Mouse (Mus musculus) midbrain, embryonic 10.5 days (tissue): ENCODE data around the gene Parp9. TPM values are rescaled to one million over a fixed set of nuclear protein-coding genes. Genes with fewer than 3 reads are reported as not detected.
"Not testable (repeated sequence)": the region's sequence is repeated elsewhere in the genome, so short reads cannot be mapped to it uniquely, and the experiment has no call there.

Experiments used
- DNase-seq: peaks from one replicate; pipeline ENCODE4 v3.0.0-alpha.2; 2017; ENCODE audit warnings: low spot score
- H3K27ac ChIP-seq: fragments of 300-500 bp; sonication (generic); replicated peaks from 2 replicates; pipeline ENCODE4 v1.5.1; 2016; ENCODE audit warnings: mild to moderate bottlenecking
- H3K27me3 ChIP-seq: fragments of 300-500 bp; sonication (generic); 2 replicates; pipeline ENCODE4 v1.6.1; 2016; ENCODE audit warnings: low read depth, mild to moderate bottlenecking; ENCODE audit not compliant: poor library complexity, severe bottlenecking
- H3K36me3 ChIP-seq: fragments of 300-500 bp; sonication (generic); 2 replicates; pipeline ENCODE4 v1.6.1; 2016; ENCODE audit warnings: mild to moderate bottlenecking, moderate library complexity
- H3K4me1 ChIP-seq: fragments of 300-500 bp; sonication (generic); 2 replicates; pipeline ENCODE4 v1.6.1; 2016
- H3K4me3 ChIP-seq: fragments of 300-500 bp; sonication (generic); 2 replicates; pipeline ENCODE4 v1.5.1; 2016; ENCODE audit warnings: mild to moderate bottlenecking, moderate library complexity
- H3K9me3 ChIP-seq: fragments of 300-500 bp; sonication (generic); replicated peaks from 2 replicates; pipeline ENCODE4 v1.6.1; 2016; ENCODE audit warnings: mild to moderate bottlenecking
- WGBS: fragments of 180-500 bp; shearing (Covaris S2); methylation state at CpG from one replicate; pipeline ENCODE4 v1.1.7; 2016; 5-methylcytosine and 5-hydroxymethylcytosine counted together
- polyA plus RNA-seq: library from polyadenylated mRNA; unstranded; fragments of >200 nt; fragmentation: Nextera tagmentation; extraction: Ambion mirVana; gene quantifications from 2 replicates; pipeline ENCODE4 v1.2.1, GENCODE M21; 2016

Gene Parp9
- polyA plus RNA-seq, 1 experiment from 2014 or later: 2.1 TPM

DNA sequence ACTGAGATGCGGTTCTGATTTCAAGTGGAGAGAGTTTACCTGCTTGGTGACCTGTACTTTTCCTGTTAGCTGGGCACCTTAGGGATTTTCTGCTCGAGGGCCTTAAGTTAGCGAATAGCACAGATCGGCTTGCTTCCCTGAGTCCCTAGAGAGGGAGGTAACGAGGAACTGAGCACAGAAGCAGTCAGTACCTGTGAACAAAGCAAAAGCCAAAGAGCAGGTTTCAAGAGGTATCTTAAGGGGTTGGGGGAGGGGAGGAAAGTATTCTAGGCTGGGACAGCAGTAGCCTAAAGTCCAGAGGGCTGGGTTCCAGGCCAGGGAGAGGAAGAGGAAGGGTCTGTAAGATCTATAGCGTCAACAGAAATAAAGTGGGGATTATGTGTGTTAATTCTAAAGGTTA, 991 bp downstream of the Parp9 start:
- peaks cover 31% of the 10 kb centered on the region for H3K27me3 ChIP-seq
- WGBS: 5% methylated on average over 6 of the region's 6 CpGs
- H3K36me3 ChIP-seq: no peaks in the 10 kb centered on the region
- H3K4me3 ChIP-seq: peak overlapping the region; percentile 75
- H3K27ac ChIP-seq: peak overlapping the region; percentile 84; the same call in 1 of the 2 replicates
- H3K4me1 ChIP-seq: peaks cover 15% of the 10 kb centered on the region
- no peak for DNase-seq
- no peaks in the 10 kb centered on the region for H3K9me3 ChIP-seq

DNA sequence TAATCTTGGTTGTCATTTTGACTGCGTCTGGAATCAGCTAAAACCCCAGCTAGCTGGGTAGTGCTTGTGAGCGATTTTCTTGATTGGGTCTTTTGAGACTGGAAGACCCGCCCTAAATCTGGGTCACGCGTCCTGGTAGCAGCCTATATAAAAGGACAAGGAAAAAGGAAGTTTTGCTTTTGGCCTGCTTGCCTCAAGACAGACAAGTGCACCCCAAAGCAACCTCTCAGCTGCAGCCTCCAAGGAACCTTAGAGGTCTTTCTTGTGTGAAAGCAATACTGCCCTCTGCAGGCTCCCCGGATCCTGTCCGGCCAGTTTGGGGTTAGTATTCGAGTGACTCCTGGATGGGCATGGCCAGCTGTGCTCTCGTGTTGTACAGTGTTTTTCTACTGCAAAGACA, 1.4 kb downstream of the Parp9 start:
- Histone ChIP-seq H3K27ac (no peak overlapping the region), H3K36me3 (no peaks in the 10 kb centered on the region), H3K4me3 (peak overlapping the region; percentile 75), H3K27me3 (peaks cover 31% of the 10 kb centered on the region), H3K4me1 (peaks cover 15% of the 10 kb centered on the region), H3K9me3 (no peaks in the 10 kb centered on the region)
- DNase-seq: peak; percentile 66
- 15% methylated on average over 9 of the region's 9 CpGs for WGBS

DNA sequence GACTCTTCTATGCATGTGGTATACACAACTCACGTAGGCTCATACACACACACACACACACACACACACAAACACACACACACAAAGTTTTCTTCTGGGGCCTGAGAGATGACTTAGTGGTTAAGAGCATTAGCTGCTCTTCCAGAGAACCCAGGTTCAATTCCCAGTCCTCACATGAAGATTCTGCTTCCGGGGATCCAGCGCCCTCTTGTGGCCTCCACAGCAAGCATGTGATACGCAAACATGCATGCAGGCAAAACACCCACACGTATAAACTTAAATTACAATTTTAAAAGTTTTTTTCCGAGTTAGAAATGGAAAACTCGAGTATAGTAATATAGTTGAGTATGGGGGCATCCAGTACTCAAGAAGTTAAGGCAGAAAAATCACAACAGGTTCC, 3.1 kb downstream of the Parp9 start:
- no peak overlapping the region for H3K4me3 ChIP-seq
- no peak overlapping the region for H3K27ac ChIP-seq
- H3K9me3 ChIP-seq: no peaks in the 10 kb centered on the region
- WGBS: 82% methylated on average over 7 of the region's 7 CpGs
- H3K4me1 ChIP-seq: peaks cover 15% of the 10 kb centered on the region
- H3K27me3 ChIP-seq: peaks cover 31% of the 10 kb centered on the region
- DNase-seq: no peak
- H3K36me3 ChIP-seq: no peaks in the 10 kb centered on the region

DNA sequence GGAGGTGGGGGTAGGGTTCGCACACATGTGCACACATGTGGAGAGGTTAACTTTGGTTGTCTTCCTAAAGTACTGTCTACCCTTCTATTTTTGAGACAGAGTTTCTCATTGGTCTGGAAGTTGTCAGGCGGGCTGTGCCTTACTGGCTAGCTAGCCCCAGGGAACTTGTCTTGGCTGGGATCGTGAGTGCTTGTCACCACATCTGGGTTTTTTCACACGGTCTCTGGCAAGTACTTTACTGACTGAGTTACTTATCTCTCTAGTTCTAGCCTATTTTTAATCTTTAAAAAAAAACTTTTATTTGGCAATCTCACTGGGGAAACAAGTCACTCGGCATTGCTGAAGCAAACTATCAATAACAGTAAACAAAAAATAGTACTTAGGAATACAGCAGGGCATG, 11.0 kb downstream of the Parp9 start:
- H3K4me3 ChIP-seq: no peak overlapping the region
- DNase-seq: no peak
- no peaks in the 10 kb centered on the region for H3K27me3 ChIP-seq
- no peak overlapping the region for H3K27ac ChIP-seq
- H3K36me3 ChIP-seq: no peaks in the 10 kb centered on the region
- no peaks in the 10 kb centered on the region for H3K4me1 ChIP-seq
- 92% methylated on average over 5 of the region's 5 CpGs for WGBS
- H3K9me3 ChIP-seq: no peaks in the 10 kb centered on the region

DNA sequence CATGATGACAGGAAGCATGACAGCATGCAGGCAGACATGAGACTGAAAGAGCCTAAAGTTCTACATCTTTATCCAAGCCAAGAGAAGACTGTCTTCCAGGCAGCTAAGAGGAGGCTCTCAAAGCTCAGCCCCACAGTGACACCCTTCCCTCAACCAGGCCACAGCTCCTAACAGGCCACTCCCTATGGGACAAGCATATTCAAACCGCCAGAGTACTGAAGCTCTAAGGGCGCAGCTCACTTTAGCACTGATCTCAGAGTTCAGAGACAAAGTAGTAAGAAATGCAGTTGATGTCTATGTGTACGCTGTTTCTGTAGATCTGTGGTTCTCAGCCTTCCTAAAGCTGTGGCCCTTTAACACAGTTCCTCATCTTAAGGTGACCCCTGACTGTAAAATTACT, 12.9 kb downstream of the Parp9 start:
- Histone ChIP-seq H3K4me1 (no peaks in the 10 kb centered on the region), H3K27me3 (no peaks in the 10 kb centered on the region), H3K4me3 (no peak overlapping the region), H3K27ac (no peak overlapping the region), H3K36me3 (no peaks in the 10 kb centered on the region), H3K9me3 (no peaks in the 10 kb centered on the region)
- DNase-seq: no peak
- WGBS: 89% methylated on average over 3 of the region's 3 CpGs

DNA sequence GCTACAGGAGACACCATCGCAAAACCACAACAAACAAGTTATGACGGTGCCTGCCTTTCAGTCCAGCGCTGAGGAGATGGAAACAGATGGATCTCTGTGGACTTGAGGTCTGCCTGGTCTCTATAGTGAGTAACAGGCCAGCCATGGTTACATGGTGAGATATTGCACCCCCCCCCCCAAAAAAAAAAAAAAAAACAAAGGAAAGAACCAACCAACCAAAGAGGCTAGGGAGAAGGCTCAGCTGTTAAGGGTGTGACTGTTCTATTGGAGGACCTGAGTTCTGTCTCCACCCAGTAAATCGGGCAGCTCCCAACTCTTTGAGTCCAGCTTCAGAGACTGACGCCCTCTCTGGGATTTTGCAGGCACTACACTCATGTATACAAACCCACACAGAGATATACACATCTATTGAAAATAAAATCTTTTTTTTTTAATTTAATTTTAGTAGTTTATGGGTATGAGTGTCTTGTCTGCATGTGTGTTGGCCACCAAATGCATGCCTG, 14.4 kb downstream of the Parp9 start:
- Histone ChIP-seq H3K27me3 (no peaks in the 10 kb centered on the region), H3K4me1 (no peaks in the 10 kb centered on the region), H3K4me3 (no peak overlapping the region), H3K9me3 (no peaks in the 10 kb centered on the region), H3K36me3 (no peaks in the 10 kb centered on the region), H3K27ac (no peak overlapping the region)
- DNase-seq: no peak
- 96% methylated on average over 5 of the region's 5 CpGs for WGBS

DNA sequence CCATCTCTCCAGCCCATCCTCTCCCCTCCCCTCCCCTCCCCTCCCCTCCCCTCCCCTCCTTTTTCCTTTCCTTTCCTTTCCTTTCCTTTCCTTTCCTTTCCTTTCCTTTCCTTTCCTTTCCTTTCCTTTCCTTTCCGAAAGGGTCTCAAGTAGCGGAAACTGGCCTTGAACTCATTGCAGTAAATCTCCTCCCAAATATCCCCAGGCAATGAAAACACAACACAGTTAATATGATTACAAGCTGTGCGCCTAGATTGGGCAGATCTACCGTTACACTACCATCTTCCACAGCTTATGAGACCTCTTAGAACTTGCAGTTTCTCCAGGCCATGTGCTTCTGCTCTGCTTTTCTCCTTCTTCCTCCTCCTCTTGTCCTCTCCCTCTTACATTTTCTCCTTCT, 27.7 kb downstream of the Parp9 start:
- not testable (repeated sequence) for DNase-seq, H3K4me3 ChIP-seq, H3K36me3 ChIP-seq, H3K9me3 ChIP-seq, H3K4me1 ChIP-seq, H3K27me3 ChIP-seq, H3K27ac ChIP-seq
- 90% methylated on average over 3 of the region's 4 CpGs for WGBS

DNA sequence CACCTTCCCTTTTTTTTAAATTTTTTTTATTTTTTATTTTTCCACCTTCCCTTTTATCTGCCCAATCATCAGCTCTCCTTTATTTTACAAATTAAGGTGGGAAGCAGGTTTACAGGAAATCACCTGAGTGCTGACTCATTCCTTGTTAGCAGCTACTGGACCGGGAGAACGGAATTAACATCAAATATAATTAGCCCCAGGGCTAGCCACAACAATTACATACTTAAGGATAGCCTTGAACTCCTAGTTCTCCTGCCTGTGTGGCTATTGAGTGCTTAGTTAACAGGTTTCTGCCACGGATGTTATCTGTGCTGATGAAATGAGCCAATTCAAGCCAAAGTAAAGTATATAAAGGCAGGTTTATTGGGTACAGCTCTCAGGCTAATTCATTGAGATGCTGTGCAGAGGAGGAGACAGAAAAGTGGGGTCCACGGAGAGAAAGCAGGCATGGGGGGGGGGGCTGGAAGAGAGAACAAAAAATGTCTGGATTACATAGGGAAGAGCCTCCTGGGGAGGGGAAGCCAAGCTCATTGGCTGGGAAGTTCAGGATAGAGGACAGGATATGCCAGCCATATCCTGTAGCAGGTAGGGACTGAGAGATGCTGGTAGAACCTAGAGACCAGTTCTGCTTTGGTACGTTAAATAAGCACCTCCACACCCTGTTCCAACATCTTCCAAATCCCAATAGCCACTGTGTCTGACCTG, 28.3 kb downstream of the Parp9 start:
- WGBS: 69% methylated on average over 5 of the region's 5 CpGs
- no peak for DNase-seq
- H3K4me1 ChIP-seq: 0 out of 2 replicates have a peak, but pooled peaks cover 3% of the 10 kb centered on the region
- no peaks in the 10 kb centered on the region for H3K9me3 ChIP-seq
- H3K4me3 ChIP-seq: no peak overlapping the region
- no peak overlapping the region for H3K27ac ChIP-seq
- H3K27me3 ChIP-seq: no peaks in the 10 kb centered on the region
- no peaks in the 10 kb centered on the region for H3K36me3 ChIP-seq

DNA sequence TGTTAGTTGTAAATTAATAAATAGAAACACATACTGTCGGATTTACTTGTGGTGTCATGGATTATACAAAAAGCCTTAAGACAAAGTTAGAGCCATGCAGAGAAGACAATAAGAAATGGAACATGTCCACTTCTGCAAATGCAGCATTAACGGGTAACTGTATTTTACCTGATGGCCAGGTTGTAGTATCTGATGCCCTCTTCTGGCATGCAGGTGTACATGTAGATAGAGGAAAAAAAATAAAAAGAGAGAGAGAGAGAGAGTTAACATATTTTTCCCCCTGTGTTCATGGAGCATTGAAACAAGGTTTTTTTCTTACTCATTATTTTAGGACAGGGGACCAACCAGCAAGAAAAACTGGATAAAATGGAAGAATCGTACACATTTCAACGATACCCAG, 29.0 kb downstream of the Parp9 start:
- H3K27me3 ChIP-seq: no peaks in the 10 kb centered on the region
- H3K27ac ChIP-seq: no peak overlapping the region
- DNase-seq: no peak
- H3K4me1 ChIP-seq: 0 out of 2 replicates have a peak, but pooled peaks cover 3% of the 10 kb centered on the region
- 90% methylated on average over 4 of the region's 4 CpGs for WGBS
- no peaks in the 10 kb centered on the region for H3K9me3 ChIP-seq
- H3K36me3 ChIP-seq: no peaks in the 10 kb centered on the region
- no peak overlapping the region for H3K4me3 ChIP-seq

DNA sequence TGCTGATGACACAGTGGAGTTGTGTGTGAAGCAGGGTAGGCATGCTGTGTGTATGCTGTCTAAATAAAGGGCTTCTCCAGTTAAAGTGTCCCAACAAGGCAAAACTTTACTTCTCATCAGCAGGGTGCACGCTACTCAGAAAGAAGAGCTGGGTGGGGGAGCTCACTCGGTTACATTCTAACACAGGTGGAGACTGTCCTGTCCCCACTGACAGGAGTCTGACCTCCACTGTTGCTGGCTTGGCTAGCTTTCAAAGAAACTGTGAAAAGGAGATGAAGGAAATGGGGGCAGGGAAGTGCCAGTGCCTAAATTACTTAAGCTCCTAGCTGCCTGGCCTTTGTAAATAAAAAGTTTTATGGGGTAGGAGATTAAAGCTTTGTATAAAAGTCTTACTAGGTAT, 29.9 kb downstream of the Parp9 start:
- H3K4me1 ChIP-seq: 0 out of 2 replicates have a peak, but pooled peaks cover 3% of the 10 kb centered on the region
- DNase-seq: no peak
- H3K27me3 ChIP-seq: no peaks in the 10 kb centered on the region
- no peaks in the 10 kb centered on the region for H3K36me3 ChIP-seq
- WGBS: 60% methylated on average over 2 of the region's 2 CpGs
- no peak overlapping the region for H3K4me3 ChIP-seq
- H3K9me3 ChIP-seq: no peaks in the 10 kb centered on the region
- H3K27ac ChIP-seq: no peak overlapping the region

DNA sequence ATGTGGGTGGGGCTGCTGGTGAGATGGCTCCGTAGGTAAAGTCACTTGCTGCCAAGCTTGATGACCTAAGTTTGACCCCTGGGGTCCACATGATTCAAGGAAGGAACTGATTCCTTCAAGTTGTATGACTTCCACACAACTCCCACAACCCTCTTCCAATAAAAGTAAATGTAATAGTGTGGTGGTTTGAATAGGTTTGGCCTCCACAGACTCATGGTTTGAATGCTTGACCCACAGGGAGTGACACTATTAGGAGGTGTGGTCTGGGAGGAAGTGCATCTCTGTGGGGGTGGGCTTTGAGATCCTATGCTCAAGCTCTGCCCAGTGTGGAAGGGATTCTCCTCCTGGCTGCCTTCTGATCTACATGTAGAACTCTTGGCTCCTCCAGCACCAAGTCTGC, 35.8 kb downstream of the Parp9 start:
- no peaks in the 10 kb centered on the region for H3K9me3 ChIP-seq
- no peaks in the 10 kb centered on the region for H3K27me3 ChIP-seq
- 68% methylated on average over 1 of the region's 1 CpGs for WGBS
- H3K4me3 ChIP-seq: no peak overlapping the region
- H3K36me3 ChIP-seq: no peaks in the 10 kb centered on the region
- no peak for DNase-seq
- no peaks in the 10 kb centered on the region for H3K4me1 ChIP-seq
- no peak overlapping the region for H3K27ac ChIP-seq

DNA sequence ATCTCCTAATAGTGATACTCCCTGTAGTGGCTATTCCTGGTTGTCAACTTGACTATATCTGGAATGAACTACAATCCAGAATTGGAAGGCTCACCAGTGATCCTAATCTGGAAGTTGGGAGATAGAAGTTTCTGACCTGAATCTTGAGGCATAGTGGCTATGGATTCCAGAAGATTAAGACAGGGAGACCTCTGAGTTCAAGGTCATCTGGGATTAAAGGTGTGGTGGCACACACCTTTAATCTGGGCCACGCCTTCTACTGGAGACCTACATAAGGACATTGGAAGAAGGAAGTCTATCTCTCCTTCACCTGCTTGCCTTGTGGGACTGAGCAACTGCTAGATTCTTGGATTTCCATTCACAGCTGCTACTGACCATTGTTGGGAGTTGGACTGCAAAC, 40.2 kb downstream of the Parp9 start, which contains the start of gene Kpna1:
TSS of gene Kpna1 (plus strand) at position 301 of the 400 bp plus-strand sequence.
- H3K27me3 ChIP-seq, H3K9me3 ChIP-seq, H3K36me3 ChIP-seq, H3K4me3 ChIP-seq, DNase-seq, H3K4me1 ChIP-seq, H3K27ac ChIP-seq: not testable (repeated sequence)
- 91% methylated on average over 1 of the region's 1 CpGs for WGBS

DNA sequence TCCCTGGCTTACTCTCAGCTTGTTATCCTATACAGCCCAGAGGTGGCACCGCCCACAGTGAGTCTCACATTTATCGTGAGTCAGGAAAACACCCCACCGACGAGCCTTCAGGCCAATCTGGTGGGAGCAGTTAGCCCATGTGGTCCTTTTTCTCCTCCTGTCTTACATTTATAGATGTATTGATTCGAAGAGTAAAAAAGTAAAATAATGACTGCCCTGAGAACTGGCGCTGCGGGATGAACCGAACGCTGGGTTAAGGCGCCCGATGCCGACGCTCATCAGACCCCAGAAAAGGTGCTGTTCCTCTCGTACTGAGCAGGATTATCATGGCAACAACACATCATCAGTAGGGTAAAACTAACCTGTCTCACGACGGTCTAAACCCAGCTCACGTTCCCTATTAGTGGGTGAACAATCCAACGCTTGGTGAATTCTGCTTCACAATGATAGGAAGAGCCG, 43.1 kb downstream of the Parp9 start:
- Histone ChIP-seq H3K27ac (no peak overlapping the region), H3K36me3 (no peaks in the 10 kb centered on the region), H3K27me3 (no peaks in the 10 kb centered on the region), H3K9me3 (peaks cover 3% of the 10 kb centered on the region), H3K4me1 (peaks cover 16% of the 10 kb centered on the region), H3K4me3 (no peak overlapping the region)
- WGBS: 51% methylated on average over 19 of the region's 19 CpGs
- peak; percentile 100 for DNase-seq
